Mouse (Mus musculus) liver, embryonic 16.5 days (tissue): ENCODE data around the gene Sipa1l1. TPM values are rescaled to one million over a fixed set of nuclear protein-coding genes. Genes with fewer than 3 reads are reported as not detected.

Source experiments
- ATAC-seq: fragments of 200-750 bp; cut with Nextera tagmentation; 2 replicates; pipeline ENCODE4 v1.8.0; 2017; ENCODE audit warnings: low read depth, mild to moderate bottlenecking, moderate number of reproducible peaks, moderate library complexity
- H3K27ac ChIP-seq: fragments of 300-500 bp; sonication (generic); 2 replicates; pipeline ENCODE4 v1.5.1; 2014; ENCODE audit warnings: mild to moderate bottlenecking, low read length
- H3K27me3 ChIP-seq: fragments of 300-500 bp; sonication (generic); 2 replicates; pipeline ENCODE4 v1.6.1; 2014; ENCODE audit warnings: low read depth, low read length, mixed read lengths; ENCODE audit not compliant: control insufficient read depth, insufficient read depth
- H3K36me3 ChIP-seq: fragments of 300-500 bp; sonication (generic); 2 replicates; pipeline ENCODE4 v1.6.1; 2014; ENCODE audit warnings: mild to moderate bottlenecking; ENCODE audit not compliant: control insufficient read depth, insufficient read depth
- H3K4me1 ChIP-seq: fragments of 300-500 bp; sonication (generic); 2 replicates; pipeline ENCODE4 v1.6.1; 2014; ENCODE audit warnings: low read depth, low read length, mixed read lengths; ENCODE audit not compliant: control insufficient read depth
- H3K4me2 ChIP-seq: fragments of 300-500 bp; sonication (generic); 2 replicates; pipeline ENCODE4 v1.6.1; 2014; ENCODE audit warnings: low read depth, low read length, mixed read lengths
- H3K4me3 ChIP-seq: fragments of 300-500 bp; sonication (generic); 2 replicates; pipeline ENCODE4 v1.5.1; 2014; ENCODE audit warnings: low read depth, mild to moderate bottlenecking, low read length
- H3K9ac ChIP-seq: fragments of 300-500 bp; sonication (generic); 2 replicates; pipeline ENCODE4 v1.6.1; 2014; ENCODE audit warnings: low read depth, low read length
- H3K9me3 ChIP-seq: fragments of 300-500 bp; sonication (generic); replicated peaks from 2 replicates; pipeline ENCODE4 v1.6.1; 2016; ENCODE audit warnings: low read length; ENCODE audit not compliant: control insufficient read depth
- WGBS: fragments of 180-500 bp; shearing (Covaris S2); extraction: QIAGEN DNeasy Blood & Tissue Kit; methylation state at CpG from one replicate; pipeline ENCODE4 v1.1.7; 2014; ENCODE audit not compliant: insufficient replicate concordance; 5-methylcytosine and 5-hydroxymethylcytosine counted together
- polyA plus RNA-seq: library from polyadenylated mRNA; unstranded; fragments of >200 nt; fragmentation: Nextera tagmentation; extraction: Ambion mirVana; gene quantifications from 2 replicates; pipeline ENCODE4 v1.2.1, GENCODE M21; 2015

Gene Sipa1l1
- polyA plus RNA-seq, 1 experiment from 2014 or later = 4.2 TPM

DNA sequence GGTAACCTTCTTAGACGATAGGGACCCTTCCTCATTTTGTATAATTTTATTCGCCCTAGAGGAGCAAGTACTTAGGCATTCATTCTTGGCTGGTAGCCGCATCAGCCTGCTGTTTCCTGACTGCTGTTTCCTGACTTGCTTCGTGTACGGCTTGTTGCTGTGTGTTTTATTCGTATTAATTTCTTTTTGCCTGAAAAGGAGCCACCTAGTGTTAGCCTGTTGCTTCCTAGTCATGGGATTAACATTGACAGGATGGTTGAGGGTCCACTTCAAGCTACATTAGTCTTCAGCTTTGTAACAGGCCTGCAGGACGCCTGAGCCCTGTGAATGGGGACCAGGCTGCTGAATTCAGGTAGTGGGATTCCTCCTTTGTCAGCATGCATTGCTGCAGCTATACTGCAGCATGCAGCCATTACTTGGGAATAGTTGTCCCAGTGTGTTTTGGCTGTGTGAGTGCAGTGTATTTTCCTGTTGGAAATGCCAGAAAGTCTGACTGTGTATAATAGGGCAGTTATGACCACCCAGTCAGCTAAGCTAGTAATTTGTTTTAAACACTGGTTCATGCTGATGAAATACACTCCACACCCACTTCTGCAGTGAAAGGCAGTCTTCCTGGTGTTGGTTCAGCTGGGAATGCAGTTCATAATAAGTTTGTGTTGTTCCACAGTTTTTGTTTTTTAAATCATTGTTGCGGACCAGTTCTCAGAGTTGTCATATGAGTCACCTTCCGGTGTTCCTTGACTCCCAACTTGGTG, 19.4 kb downstream of the Sipa1l1 start:
- no peak overlapping the region for H3K27ac ChIP-seq
- no peaks in the 10 kb centered on the region for H3K9me3 ChIP-seq
- no peak overlapping the region for H3K4me2 ChIP-seq
- H3K36me3 ChIP-seq = no peaks in the 10 kb centered on the region
- no peak overlapping the region for H3K4me3 ChIP-seq
- no peak overlapping the region for H3K9ac ChIP-seq
- ATAC-seq = no peak
- peaks cover 17% of the 10 kb centered on the region for H3K4me1 ChIP-seq
- no peaks in the 10 kb centered on the region for H3K27me3 ChIP-seq
- WGBS = 46% methylated on average over 9 of the region's 9 CpGs

DNA sequence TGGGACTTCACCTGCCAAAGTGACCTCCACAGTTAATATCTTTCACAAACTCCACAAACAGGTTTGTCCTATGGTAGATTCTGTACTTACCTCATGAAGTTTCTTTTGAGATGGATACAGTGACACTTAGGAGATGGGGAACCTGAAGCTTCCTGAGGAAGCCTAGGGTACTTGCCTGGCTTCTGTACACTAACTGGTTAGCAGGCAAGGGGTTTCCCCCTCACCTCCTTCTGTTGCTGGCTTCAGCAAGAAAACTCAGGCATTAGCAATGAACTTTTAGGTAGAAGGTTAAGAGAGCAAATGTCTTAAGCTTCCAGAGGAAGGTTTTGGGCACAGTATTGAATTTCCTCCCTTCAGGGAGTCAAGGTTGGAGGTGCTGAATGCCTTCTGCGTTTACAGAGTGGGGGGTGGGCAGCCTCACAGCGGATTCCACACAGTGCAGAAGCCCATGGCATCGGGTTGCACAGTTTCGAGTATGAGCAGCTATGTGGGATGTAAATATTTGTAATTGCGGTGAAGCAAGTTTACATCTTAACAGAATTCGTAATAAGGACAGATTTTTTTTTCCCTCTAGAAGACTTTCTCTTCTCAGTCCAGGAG, 20.1 kb downstream of the Sipa1l1 start:
- H3K9ac ChIP-seq = no peak overlapping the region
- H3K27me3 ChIP-seq = no peaks in the 10 kb centered on the region
- H3K9me3 ChIP-seq = no peaks in the 10 kb centered on the region
- 55% methylated on average over 6 of the region's 6 CpGs for WGBS
- no peak overlapping the region for H3K27ac ChIP-seq
- H3K4me3 ChIP-seq = no peak overlapping the region
- no peak overlapping the region for H3K4me2 ChIP-seq
- H3K4me1 ChIP-seq = peaks cover 17% of the 10 kb centered on the region
- H3K36me3 ChIP-seq = no peaks in the 10 kb centered on the region
- ATAC-seq = no peak

DNA sequence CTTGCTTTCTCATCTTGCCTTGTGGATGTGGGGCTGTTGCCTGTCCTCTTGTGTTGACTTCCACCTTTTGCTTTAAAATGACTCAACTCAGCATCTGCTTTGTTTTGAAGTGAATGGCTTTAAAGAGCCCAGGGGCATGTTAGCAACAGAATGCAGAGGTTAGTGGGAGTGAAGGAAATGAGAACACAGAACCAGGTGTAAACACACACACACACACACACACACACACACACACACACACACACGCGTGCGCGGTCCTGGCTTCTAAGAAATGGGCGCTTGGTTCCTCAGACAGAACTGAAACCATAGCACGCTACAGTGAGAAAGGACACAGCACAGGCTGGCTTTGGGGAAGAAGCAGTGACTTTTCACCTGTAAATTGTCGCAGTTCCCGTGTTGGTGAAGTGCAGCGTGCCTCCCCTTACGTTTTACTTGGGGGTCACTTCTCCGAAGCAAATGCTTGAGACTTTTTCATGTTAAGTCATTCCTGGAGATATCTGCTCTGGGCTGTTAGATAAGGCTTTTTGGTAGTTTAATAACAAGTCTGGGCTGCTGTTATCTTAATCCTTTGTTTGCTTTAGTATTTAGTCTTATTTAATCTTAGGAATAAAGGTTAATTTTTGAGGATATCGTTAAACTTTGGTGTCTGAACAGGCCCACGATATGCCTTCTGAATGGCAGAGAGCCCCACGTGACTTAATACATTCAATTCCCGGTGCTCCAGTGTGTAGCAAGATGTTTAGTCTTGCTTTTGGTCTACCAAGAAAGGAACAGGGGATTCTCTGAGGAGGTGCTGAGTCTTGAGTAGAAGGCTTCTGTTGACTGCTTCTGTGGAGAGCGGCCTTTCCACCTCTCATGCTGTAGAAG, 20.8 kb downstream of the Sipa1l1 start:
- H3K4me3 ChIP-seq = no peak overlapping the region
- no peak overlapping the region for H3K9ac ChIP-seq
- 41% methylated on average over 16 of the region's 16 CpGs for WGBS
- no peaks in the 10 kb centered on the region for H3K9me3 ChIP-seq
- H3K36me3 ChIP-seq = no peaks in the 10 kb centered on the region
- H3K4me1 ChIP-seq = peaks cover 17% of the 10 kb centered on the region
- H3K27me3 ChIP-seq = no peaks in the 10 kb centered on the region
- H3K4me2 ChIP-seq = peak overlapping the region; percentile 35
- no peak for ATAC-seq
- no peak overlapping the region for H3K27ac ChIP-seq

DNA sequence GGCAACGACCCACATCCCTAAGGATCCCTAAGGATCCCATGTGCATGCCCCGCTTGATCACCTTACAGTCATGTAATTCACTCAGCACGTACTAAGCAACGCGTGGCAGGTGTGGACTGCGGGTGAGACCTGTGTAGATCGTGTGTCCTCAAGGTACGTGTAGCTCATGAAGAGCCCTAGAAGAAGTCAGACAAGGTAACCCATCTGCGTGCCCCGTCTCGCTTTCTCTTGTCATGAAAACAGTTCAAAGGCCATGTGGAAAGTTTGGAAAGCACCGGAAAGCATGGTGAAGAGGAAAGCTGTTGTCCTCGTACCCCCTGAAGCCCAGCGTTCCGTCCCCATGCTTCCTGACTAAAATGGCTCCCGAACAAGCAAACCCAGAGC, 21.5 kb downstream of the Sipa1l1 start:
- WGBS = 74% methylated on average over 16 of the region's 16 CpGs
- Histone ChIP-seq H3K4me3 (no peak overlapping the region), H3K27ac (no peak overlapping the region), H3K9me3 (no peaks in the 10 kb centered on the region), H3K4me1 (peaks cover 17% of the 10 kb centered on the region), H3K36me3 (no peaks in the 10 kb centered on the region), H3K4me2 (no peak overlapping the region), H3K27me3 (no peaks in the 10 kb centered on the region), H3K9ac (no peak overlapping the region)
- no peak for ATAC-seq

DNA sequence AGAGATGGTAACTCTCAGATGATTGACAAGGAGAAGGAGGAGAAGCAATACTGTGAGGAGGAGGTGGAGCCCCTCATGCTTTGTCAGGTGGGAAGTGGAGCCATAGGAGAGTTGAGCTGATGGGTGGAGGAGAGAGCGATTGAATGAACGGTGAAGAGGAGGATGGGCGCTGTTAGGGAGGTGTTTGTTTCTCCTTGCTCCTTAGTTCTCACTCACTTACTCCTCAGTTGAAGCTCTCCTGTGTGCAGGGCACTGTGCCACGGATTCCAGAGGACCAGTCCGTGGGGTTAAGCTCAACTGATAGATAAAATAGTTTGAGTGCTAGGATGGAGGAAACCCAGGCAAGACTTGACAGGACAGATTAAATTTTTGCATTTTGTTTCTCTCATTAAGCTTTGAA, 22.6 kb downstream of the Sipa1l1 start:
- ATAC-seq = no peak

DNA sequence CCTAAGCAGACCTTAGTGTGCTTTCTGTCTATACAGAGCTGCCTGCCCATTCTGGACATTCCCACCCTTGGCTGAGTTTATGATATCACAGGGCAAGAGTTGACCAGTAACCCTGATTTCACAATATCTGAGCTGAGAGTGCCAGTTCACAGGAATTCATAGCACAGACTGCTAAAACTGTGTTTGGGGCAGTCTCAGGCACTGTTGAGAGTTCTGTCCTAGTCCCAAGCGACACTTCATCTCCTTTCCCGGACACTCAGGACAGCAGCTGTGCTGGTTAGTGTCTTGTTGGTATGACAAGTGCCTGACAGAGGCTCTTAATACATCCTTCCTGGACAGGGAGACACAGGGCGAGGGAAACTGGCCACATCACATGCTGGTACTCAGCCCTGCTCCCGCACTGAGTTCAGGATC, 23.5 kb downstream of the Sipa1l1 start:
- Histone ChIP-seq H3K4me1 (peaks cover 19% of the 10 kb centered on the region), H3K36me3 (no peaks in the 10 kb centered on the region), H3K4me3 (no peak overlapping the region), H3K9me3 (no peaks in the 10 kb centered on the region), H3K27me3 (no peaks in the 10 kb centered on the region), H3K4me2 (no peak overlapping the region), H3K27ac (0 out of 2 replicates have a peak overlapping the region, but pooled peaks have one; percentile 21), H3K9ac (no peak overlapping the region)
- ATAC-seq = peak; percentile 76
- 64% methylated on average over 4 of the region's 4 CpGs for WGBS

More for the DNA sequence above, 22.6 kb downstream of the Sipa1l1 start:
- Histone ChIP-seq H3K27ac (no peak overlapping the region), H3K9me3 (no peaks in the 10 kb centered on the region), H3K36me3 (no peaks in the 10 kb centered on the region), H3K4me3 (no peak overlapping the region), H3K27me3 (no peaks in the 10 kb centered on the region), H3K4me2 (no peak overlapping the region), H3K9ac (no peak overlapping the region), H3K4me1 (peaks cover 19% of the 10 kb centered on the region)
- WGBS = 72% methylated on average over 5 of the region's 5 CpGs

DNA sequence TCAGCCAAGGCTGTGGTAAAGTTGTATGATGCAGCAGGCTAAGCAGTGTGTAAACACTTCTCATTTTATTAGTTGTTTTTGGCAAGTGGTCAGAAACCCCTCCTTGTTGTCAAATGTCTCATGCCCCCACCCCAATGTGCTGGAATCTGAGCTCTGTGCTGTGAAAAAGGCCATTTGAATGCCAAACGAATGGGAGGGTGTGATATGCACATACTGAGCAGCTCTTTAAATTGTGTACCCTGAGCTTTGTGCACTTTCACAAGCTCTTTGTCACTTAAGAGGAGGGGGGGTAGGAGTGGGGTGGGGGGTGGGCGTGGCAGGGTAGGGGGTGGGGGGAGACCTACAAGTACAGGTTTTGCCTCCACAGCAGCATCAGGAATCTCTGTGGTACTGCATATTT, 24.4 kb downstream of the Sipa1l1 start:
- peaks cover 19% of the 10 kb centered on the region for H3K4me1 ChIP-seq
- H3K4me2 ChIP-seq = no peak overlapping the region
- no peaks in the 10 kb centered on the region for H3K36me3 ChIP-seq
- H3K9me3 ChIP-seq = no peaks in the 10 kb centered on the region
- WGBS = 33% methylated on average over 2 of the region's 2 CpGs
- H3K4me3 ChIP-seq = no peak overlapping the region
- no peaks in the 10 kb centered on the region for H3K27me3 ChIP-seq
- ATAC-seq = no peak
- H3K27ac ChIP-seq = no peak overlapping the region
- no peak overlapping the region for H3K9ac ChIP-seq

GRCm38 (mm10) chr12:82194919-82195318, 25.8 kb downstream of the Sipa1l1 start:
- H3K27me3 ChIP-seq = no peaks in the 10 kb centered on the region
- WGBS = 58% methylated on average over 3 of the region's 3 CpGs

More at GRCm38 (mm10) chr12:82194919-82195318, 25.8 kb downstream of the Sipa1l1 start:
- Histone ChIP-seq H3K9ac (no peak overlapping the region), H3K4me1 (peaks cover 8% of the 10 kb centered on the region), H3K9me3 (no peaks in the 10 kb centered on the region), H3K4me3 (no peak overlapping the region), H3K27ac (no peak overlapping the region), H3K4me2 (no peak overlapping the region), H3K36me3 (no peaks in the 10 kb centered on the region)
- no peak for ATAC-seq
